Mouse (Mus musculus) kidney, postnatal 4 days (tissue): ENCODE measurements around the gene Helz2.
"Not testable (repeated sequence)": the region's sequence is repeated elsewhere in the genome, so short reads cannot be mapped to it uniquely, and the experiment has no call there.

Experiments used
- DNase-seq, 2 experiments: peaks; one replicate each; pipeline ENCODE4 v3.0.0; 2021; ENCODE audit warnings: mixed read lengths in 2 of 2

The Helz2 gene

DNA sequence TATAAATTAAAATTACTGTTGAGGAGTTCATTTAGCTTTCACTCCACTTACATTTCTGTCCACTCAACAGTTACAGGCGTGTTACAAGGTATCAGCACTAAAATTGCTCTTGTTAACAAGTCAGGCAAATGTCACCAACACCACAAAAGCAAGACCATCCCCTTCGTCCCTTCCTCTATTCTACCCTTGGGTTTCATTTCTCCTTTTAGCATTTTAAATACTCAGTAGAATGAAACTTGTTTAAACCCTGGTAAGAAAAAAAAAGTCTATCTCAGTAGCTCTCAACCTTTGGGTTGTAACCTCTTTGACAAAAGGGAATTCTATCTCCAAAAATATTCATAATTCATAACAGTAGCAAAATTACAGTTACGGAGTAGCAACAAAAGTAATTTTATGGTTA lies 48.8 kb downstream of the Helz2 start:
- no peak for DNase-seq

DNA sequence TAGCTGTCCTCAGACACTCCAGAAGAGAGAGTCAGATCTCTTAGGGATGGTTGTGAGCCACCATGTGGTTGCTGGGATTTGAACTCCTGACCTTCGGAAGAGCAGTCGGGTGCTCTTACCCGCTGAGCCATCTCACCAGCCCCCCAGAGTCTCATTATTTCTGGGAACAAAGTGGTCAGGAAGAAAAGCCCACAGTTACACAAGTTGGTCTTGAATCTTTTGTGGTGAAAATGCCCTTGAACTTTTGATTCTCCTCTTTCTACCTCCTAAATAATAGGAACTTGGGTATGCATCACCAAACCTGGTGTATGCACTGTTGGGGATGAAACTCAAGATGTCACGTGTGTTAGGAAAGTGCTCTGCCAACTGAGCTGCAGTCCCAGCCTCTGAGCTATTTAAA lies 49.9 kb downstream of the Helz2 start:
- no peak for DNase-seq

- DNase-seq: not testable (repeated sequence)
These were observed 50.4 kb downstream of the Helz2 start for GRCm38 (mm10) chr2:181191385-181191784.

- DNase-seq: no peak
These were observed 52.5 kb downstream of the Helz2 start for GRCm38 (mm10) chr2:181189321-181189720.

GRCm38 (mm10) chr2:181188681-181189080 lies 53.1 kb downstream of the Helz2 start:
- peak in 1 of 2 experiments; percentile 19 for DNase-seq

DNA sequence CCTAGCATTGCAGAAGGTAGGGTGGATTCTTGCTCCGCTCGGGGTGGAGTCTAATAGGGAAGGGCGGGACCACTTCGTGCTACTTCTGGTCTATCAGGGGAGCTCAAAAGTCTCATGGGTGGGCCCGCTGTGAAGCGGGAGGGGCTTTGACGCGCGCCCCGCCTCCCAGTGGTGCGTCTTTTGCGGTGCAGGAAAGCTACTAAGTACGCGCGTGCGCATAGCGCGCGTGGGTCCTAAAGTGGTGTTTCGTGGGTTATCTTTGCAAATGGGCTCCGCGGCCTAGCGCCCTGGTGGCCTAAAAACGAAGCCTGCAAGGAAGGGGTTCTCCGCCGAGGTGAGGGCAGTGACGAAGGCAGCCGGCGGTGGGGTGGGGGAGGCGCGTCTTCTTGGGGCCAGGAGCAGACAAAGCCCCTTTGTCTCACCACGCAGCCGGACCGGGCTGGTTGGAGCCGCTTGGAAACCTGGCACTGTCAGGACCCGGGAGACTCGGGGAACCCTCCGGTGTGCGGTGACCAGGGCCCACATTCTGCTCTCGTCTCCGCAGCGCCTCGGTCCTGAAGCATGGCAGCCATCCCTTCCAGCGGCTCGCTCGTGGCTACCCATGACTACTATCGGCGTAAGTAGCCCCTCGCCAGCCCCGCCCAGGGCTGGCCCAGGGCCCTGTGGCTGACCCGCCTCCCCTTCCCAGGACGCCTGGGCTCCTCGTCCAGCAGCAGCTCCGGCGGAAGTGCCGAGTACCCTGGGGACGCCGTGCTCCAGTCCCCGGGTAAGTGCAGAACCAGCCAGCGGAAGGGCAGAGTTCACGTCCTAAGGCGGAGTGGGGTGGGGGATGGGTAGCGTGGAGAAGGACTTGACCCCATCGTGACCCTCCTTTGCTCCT lies 54.5 kb downstream of the Helz2 start, which contains the start of gene Ppdpf:
Gene Ppdpf (plus strand): TSS at position 127 of the 880 bp plus-strand sequence.
- peak; percentile 91 to 95 for DNase-seq

DNA sequence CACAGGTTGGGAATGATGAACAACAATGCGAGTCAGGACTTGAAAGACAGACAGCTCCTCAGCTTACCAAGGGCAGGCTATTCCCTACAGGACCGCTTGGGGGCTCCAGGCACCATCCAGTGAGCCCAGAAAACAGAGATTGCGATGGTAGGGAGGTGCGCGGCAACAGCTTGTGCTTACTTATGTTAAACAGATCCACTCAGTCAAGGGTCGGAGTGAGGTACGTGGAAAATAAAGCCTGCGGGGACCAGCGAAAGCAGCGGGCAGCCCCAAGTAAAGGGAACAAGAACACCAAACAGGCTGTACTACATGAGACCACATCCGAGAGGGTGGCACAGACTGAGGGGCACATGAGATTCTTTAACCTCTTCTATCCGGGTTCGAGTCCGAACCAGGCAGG lies 55.2 kb downstream of the Helz2 start:
- peak; percentile 89 to 92 for DNase-seq

GRCm38 (mm10) chr2:181180898-181181297 lies 60.9 kb downstream of the Helz2 start:
- no peak for DNase-seq

DNA sequence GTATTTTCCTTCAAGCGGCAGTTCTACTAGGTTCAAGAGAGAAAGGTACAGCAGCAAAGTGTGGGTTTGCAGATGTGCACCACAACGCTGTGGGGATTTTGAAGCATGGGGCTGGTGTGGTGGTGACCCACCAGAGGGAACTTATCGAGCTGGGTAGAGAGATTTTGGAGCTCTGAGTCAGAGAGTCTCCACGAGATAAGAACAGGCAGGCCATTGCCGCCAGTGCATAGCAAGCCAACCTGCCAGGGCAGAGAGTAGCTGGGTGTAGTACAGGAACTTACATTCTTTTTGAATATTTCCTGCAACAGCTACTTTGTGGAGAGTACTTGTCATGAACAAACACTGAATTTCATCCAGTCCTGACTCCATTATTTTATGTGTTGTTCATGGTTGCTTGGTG lies 63.4 kb downstream of the Helz2 start:
- DNase-seq: no peak

DNA sequence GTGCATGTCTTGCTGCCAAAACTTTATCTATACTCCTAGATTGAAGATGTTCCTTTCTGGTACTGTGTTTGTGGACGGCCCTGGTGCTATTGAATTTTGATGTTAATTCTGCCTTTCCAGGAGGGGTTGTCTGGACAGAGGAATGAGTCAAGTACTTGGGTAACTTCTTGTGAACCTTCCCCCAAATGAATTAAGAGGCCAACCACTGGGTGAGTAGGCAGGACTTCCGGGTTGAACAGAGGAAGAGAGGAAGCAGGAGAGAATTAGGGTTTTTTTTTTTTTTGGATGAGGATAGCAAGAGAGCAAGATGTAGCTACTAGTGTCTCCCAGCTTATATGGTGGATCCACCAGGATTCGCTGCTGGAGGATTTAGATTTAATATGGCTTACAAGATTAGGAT lies 63.8 kb downstream of the Helz2 start:
- DNase-seq: no peak
